Mouse (Mus musculus) macrophage (primary cell): ENCODE measurements around the gene Pomgnt1. TPM values are rescaled to one million over a fixed set of nuclear protein-coding genes. Genes with fewer than 3 reads are reported as not detected.

Experiments
- H3K27ac ChIP-seq: fragments of 350-480 bp; formaldehyde crosslinking; 2 replicates; pipeline ENCODE4 v1.9.0; 2021
- H3K36me3 ChIP-seq: fragments of 350-480 bp; formaldehyde crosslinking; 2 replicates; pipeline ENCODE4 v1.9.0; 2021; ENCODE audit errors: inconsistent target
- H3K4me3 ChIP-seq: fragments of 350-480 bp; formaldehyde crosslinking; 2 replicates; pipeline ENCODE4 v1.9.0; 2021; ENCODE audit errors: inconsistent target
- H3K79me2 ChIP-seq: fragments of 350-480 bp; formaldehyde crosslinking; 2 replicates; pipeline ENCODE4 v1.9.0; 2021; ENCODE audit errors: inconsistent target
- WGBS: methylation state at CpG from one replicate; pipeline ENCODE4 v1.1.7; 2026; ENCODE audit warnings: inconsistent platforms; ENCODE audit not compliant: missing documents; 5-methylcytosine and 5-hydroxymethylcytosine counted together
- polyA plus RNA-seq: library from polyadenylated mRNA; stranded (reverse); fragments of 250-400 nt; gene quantifications from 3 replicates; pipeline ENCODE4 v1.2.4, GENCODE M21; 2018; ENCODE audit warnings: inconsistent platforms

Gene Pomgnt1
- polyA plus RNA-seq, 1 experiment from 2014 or later, result 16.6 TPM

DNA sequence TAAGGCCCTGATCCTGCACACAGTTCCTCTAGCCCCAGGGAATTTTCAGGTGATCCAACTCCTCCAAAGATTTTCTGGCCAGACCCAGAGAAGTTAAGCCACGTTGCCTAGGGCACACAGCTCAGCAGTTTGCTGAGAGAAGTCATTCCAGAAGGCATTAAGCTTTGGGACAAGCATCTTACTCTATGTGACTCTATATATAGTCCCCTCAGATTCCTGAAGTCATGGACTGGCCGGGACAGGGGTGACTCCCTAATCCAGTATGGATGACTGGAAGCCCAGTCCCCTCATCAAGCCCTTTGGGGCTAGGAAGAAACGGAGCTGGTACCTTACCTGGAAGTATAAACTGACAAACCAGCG lies 27.2 kb downstream of the Pomgnt1 start:
- WGBS, result 50% methylated on average over 4 of the region's 4 CpGs
- H3K27ac ChIP-seq, result peak overlapping the region; percentile 38

DNA sequence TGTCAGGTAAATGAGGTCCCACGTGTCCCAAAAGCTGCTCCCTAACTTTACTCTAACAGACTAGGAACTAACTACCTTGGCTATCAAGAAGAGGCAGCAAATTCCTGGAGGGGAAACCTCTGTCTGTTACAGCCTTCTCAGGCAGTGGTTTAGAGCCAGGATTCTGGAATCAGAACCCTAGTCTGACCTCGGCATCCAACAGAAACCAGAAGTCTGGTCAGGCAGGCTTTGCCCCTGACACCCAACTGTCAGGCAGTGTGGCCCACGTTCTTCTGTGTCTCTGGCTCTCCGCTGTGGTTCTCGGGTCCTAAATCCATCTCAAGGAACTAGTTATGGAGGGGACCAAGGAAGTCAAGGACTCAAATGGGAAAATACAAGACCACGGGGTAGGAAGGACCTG lies 27.6 kb downstream of the Pomgnt1 start, which contains the start of gene Lurap1:
TSS of gene Lurap1 (minus strand) at position 101 of the 400 bp plus-strand sequence.
- 75% methylated on average over 6 of the region's 6 CpGs for WGBS
- Histone ChIP-seq H3K79me2 (peaks cover 7% of the 10 kb centered on the region; the same call in 1 of the 2 replicates), H3K4me3 (peak within 1 kb of the TSS; percentile 80), H3K36me3 (peaks cover 39% of the 10 kb centered on the region), H3K27ac (peak within 1 kb of the TSS; percentile 46)

More for the DNA sequence above, 27.2 kb downstream of the Pomgnt1 start:
- H3K36me3 ChIP-seq, result peaks cover 37% of the 10 kb centered on the region
- peaks cover 7% of the 10 kb centered on the region; the same call in 1 of the 2 replicates for H3K79me2 ChIP-seq
- H3K4me3 ChIP-seq, result peak overlapping the region; percentile 80

DNA sequence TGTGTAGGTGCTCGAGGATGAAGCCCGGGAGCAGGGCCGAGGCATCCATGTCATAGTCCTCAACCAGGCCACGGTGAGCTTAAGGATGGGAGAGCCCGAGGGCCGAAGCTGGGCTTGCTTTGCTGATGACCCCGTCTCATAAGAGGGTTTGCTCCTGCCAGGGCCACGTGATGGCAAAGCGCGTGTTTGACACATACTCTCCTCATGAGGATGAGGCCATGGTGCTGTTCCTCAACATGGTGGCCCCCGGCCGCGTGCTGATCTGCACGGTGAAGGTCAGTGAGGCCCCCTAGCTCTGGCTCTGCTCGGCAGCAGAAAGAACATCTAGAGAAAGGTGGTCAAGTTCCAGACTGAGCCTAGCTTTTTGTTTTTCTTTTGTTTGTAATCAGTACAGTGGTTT lies 29.1 kb downstream of the Pomgnt1 start:
- WGBS, result 96% methylated on average over 15 of the region's 15 CpGs
- H3K27ac ChIP-seq, result no peak overlapping the region

DNA sequence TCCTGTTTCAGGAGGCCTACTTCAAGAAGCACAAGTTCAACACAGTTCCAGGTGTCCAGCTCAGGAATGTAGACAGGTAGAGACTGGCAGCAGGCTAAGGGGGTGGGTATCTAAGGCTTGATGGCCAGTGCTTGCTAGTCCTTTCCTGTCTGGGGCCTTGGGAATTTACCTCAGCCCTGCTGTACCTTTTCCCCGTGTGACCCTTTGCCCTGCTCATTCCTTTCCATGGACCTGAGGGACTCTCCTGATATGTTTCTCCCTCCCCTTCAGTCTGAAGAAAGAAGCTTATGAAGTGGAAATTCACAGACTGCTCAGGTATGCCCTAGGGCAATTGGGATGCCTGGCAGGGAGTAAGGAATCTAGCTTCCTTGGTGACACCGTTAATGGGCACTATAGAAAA lies 34.2 kb downstream of the Pomgnt1 start:
- peaks cover 61% of the 10 kb centered on the region for H3K36me3 ChIP-seq
- no peak overlapping the region for H3K4me3 ChIP-seq
- H3K79me2 ChIP-seq, result no peaks in the 10 kb centered on the region
- H3K27ac ChIP-seq, result no peak overlapping the region
- 95% methylated on average over 2 of the region's 2 CpGs for WGBS

More for the DNA sequence above, 29.1 kb downstream of the Pomgnt1 start:
- Histone ChIP-seq H3K79me2 (peaks cover 7% of the 10 kb centered on the region; the same call in 1 of the 2 replicates), H3K36me3 (peaks cover 52% of the 10 kb centered on the region), H3K4me3 (no peak overlapping the region)

- no peak overlapping the region for H3K4me3 ChIP-seq
- no peak overlapping the region for H3K27ac ChIP-seq
- WGBS, result 84% methylated on average over 3 of the region's 3 CpGs
- H3K36me3 ChIP-seq, result peaks cover 41% of the 10 kb centered on the region
- H3K79me2 ChIP-seq, result no peaks in the 10 kb centered on the region
Measured at GRCm38 (mm10) chr4:116159912-116160311, 36.3 kb downstream of the Pomgnt1 start.

DNA sequence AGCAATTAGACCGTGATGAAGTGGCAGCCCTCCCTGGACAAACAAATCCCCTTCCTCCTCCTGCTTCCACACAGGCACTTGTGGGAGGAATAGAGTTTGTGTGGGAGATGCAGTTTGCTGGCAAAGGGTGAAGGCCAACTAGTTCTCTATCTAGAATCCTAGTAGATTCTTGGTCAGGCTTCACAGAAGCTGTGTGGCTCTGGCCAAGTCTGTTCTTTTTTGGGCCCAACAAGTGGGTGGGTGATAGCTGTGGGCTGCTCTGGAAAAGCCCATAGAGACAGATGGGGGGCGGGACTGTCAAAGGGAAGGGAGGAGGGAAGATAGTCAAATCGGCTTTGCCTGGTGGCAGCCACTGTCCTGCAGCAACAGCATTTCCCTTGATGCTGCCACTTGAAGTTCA lies 37.1 kb downstream of the Pomgnt1 start:
- 94% methylated on average over 3 of the region's 3 CpGs for WGBS
- no peaks in the 10 kb centered on the region for H3K79me2 ChIP-seq
- no peak overlapping the region for H3K27ac ChIP-seq
- H3K4me3 ChIP-seq, result no peak overlapping the region
- H3K36me3 ChIP-seq, result peaks cover 33% of the 10 kb centered on the region

- 82% methylated on average over 4 of the region's 4 CpGs for WGBS
Measured at GRCm38 (mm10) chr4:116162142-116162541, 38.5 kb downstream of the Pomgnt1 start.

DNA sequence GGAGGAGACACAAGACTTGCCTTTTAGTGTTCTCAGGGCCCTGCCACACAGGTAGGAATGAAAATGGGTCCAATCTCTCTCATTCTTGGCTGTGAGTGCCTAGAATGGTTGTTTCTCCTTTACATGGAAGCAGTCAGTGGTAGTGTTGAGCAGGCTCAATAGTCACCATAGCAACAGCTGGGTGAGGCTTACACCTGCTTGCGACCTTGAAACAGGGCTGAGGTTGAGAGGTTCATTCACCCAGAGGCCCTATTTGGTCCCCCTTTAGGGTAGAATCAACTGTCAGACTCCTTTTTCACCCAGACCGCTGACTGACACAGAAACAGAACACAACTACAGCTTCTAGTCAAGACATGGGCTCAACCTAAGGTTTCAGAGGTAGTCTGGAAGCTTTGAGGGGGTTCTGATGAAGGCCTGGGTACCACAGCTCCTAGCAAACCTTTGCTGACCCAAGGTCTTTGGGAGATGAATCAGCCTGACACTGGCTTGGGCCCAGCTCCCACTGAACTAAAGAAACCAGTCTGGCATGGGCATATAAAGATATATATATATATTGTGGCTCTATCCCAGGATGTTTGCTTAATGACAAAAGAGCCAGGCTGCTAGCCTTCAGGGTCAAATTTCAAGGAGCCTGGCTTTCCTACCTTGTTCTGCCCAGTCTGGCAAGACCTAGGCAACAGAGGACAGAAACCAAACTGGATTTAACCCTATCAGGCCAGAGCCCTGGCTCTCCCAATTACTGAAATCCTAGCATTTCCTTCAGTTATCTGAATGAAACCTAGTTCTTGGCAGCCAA lies 41.3 kb downstream of the Pomgnt1 start:
- WGBS, result 100% methylated on average over 2 of the region's 2 CpGs
- Histone ChIP-seq H3K79me2 (no peaks in the 10 kb centered on the region), H3K36me3 (no peaks in the 10 kb centered on the region), H3K4me3 (no peak overlapping the region), H3K27ac (no peak overlapping the region)

More at GRCm38 (mm10) chr4:116162142-116162541, 38.5 kb downstream of the Pomgnt1 start:
- Histone ChIP-seq H3K4me3 (no peak overlapping the region), H3K36me3 (peaks cover 21% of the 10 kb centered on the region), H3K27ac (no peak overlapping the region), H3K79me2 (no peaks in the 10 kb centered on the region)

DNA sequence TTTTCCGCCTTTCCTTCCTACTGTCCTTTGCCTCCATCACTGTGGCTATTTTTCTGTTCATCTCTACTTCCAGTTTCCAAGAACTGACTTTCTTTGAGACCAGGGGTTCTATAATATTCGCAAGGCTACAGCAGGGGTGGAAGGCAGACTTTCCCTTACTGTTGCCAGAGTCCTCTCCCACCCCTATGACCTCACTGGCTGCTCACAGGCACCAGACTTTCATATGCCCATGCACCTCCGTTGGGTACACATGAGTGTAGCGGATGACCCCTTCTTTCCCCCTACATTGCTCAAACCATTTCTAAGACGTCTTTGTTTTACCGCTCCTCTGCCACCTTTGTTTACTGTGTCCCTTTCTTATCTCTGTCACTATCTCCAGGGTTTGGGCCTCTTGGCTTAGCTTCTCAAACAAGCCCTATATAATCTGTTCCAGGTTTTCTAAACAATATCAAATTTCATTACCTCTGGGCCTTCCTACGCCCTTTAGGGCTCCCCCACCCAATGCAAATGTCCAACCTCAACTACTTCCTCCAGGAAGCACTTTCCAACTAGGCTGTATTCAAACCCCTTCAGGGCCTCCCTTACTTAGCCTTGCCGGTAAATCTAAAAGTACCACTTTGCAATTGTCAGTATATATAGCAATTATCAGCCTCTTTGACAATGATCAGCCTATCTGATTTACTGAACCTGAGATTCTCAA lies 42.2 kb downstream of the Pomgnt1 start:
- 68% methylated on average over 8 of the region's 8 CpGs for WGBS
- Histone ChIP-seq H3K27ac (no peak overlapping the region), H3K4me3 (no peak overlapping the region), H3K79me2 (no peaks in the 10 kb centered on the region), H3K36me3 (no peaks in the 10 kb centered on the region)

GRCm38 (mm10) chr4:116167404-116167803 lies 43.8 kb downstream of the Pomgnt1 start, which contains the start of gene Tspan1:
TSS of gene Tspan1 (minus strand) at chr4:116167601.
- Histone ChIP-seq H3K79me2 (no peaks in the 10 kb centered on the region), H3K27ac (no peak within 1 kb of the TSS), H3K4me3 (no peak within 1 kb of the TSS), H3K36me3 (no peaks in the 10 kb centered on the region)
- 42% methylated on average over 7 of the region's 7 CpGs for WGBS

DNA sequence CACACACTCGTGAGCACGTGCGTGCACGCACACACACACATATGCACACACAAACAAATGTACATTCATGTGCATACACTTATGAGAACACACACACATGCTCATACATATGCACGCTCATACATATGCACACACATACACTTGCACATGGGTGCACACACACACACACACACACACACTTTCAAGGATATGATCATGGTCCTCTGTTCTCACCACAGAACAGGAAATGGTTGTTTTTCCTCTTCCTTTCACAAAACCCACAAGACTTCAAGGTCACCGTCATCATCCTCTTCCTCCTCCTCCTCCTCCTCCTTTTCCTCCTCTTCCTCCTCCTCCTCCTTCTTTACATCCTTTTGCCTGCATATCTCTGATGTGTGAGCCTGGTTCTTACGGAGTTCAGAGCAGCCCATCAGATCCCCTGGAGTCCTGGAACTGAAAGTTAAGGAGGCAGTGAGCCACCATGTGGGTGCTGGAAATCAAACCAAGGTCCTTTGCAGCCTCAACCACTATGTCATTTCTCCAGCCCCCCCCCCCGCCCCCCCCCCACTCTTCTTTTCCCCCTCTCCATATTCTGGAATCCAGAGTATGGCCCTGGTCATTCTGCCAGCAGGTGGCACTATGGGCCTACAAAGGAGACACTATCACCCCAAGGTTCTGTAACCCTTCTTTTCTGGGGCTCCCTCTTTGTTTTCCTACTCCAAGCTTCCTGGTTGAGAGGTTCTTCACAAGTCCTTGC lies 45.1 kb downstream of the Pomgnt1 start:
- Histone ChIP-seq H3K27ac (no peak overlapping the region), H3K4me3 (no peak overlapping the region), H3K36me3 (no peaks in the 10 kb centered on the region), H3K79me2 (no peaks in the 10 kb centered on the region)
- WGBS, result 75% methylated on average over 6 of the region's 8 CpGs

- Histone ChIP-seq H3K27ac (no peak overlapping the region), H3K79me2 (no peaks in the 10 kb centered on the region), H3K36me3 (no peaks in the 10 kb centered on the region), H3K4me3 (no peak overlapping the region)
- 67% methylated on average over 3 of the region's 3 CpGs for WGBS
Measured at GRCm38 (mm10) chr4:116169353-116169672, 45.7 kb downstream of the Pomgnt1 start.

- 86% methylated on average over 6 of the region's 6 CpGs for WGBS
- Histone ChIP-seq H3K79me2 (no peaks in the 10 kb centered on the region), H3K36me3 (no peaks in the 10 kb centered on the region), H3K27ac (no peak within 1 kb of the TSS), H3K4me3 (no peak within 1 kb of the TSS)
Measured at GRCm38 (mm10) chr4:116173072-116173471, 49.4 kb downstream of the Pomgnt1 start, which contains the start of the genes 1700042G07Rik and Gm49337. TSS of gene 1700042G07Rik (plus strand) at chr4:116173372. TSS of gene Gm49337 (plus strand) at chr4:116173384.

- Histone ChIP-seq H3K36me3 (no peaks in the 10 kb centered on the region), H3K4me3 (no peak overlapping the region), H3K27ac (no peak overlapping the region), H3K79me2 (no peaks in the 10 kb centered on the region)
- WGBS, result 98% methylated on average over 4 of the region's 4 CpGs
Measured at GRCm38 (mm10) chr4:116173752-116174151, 50.1 kb downstream of the Pomgnt1 start.
